Mouse (Mus musculus): ENCODE data around the gene Nr2c1.

- TF ChIP-seq CTCF (IDR thresholded peaks at IDR 0.05; ENCODE audit: control insufficient read depth, insufficient read depth, insufficient replicate concordance, low read depth, low read length) (no peak), POLR2A (IDR thresholded peaks at IDR 0.05; ENCODE audit: control insufficient read depth, low read depth, low read length) (no peak)
Observed at GRCm38 (mm10) chr10:94161051-94161765, 13.4 kb downstream of the Nr2c1 start.

Data from testis, adult 2 months (tissue).